Mouse (Mus musculus): ENCODE results near the gene Gm10283. TPM values are rescaled to one million over a fixed set of nuclear protein-coding genes. Genes with fewer than 3 reads are reported as not detected.

Gm10283 gene
- polyA plus RNA-seq (2014; fragmentation: Illumina TruSeq; extraction: RNeasy Lipid Tissue Mini Kit (QIAGEN cat#74804); ENCODE audit: low read depth, low replicate concordance): not detected

GRCm38 (mm10) chr8:60503098-60503497 is at the start of gene Gm10283:
Gene Gm10283 (minus strand): TSS chr8:60503198.

GRCm38 (mm10) chr8:60505653-60506521 is 2.9 kb upstream of the Gm10283 start, which contains the start of gene Aadat:
Gene Aadat (plus strand): TSS chr8:60505932.

Other genes with a start within 250 kb of the Gm10283 start
- 0.59 TPM for gene Aadat, start 2.7 kb upstream of the Gm10283 start, polyA plus RNA-seq (2014; fragmentation: Illumina TruSeq; extraction: RNeasy Lipid Tissue Mini Kit (QIAGEN cat#74804); ENCODE audit: low read depth, low replicate concordance)
- 174 TPM for gene Mfap3l, start 129.6 kb upstream of the Gm10283 start, polyA plus RNA-seq (2014; fragmentation: Illumina TruSeq; extraction: RNeasy Lipid Tissue Mini Kit (QIAGEN cat#74804); ENCODE audit: low read depth, low replicate concordance)